Mouse (Mus musculus): ENCODE data around the gene Pip4k2c. TPM values are rescaled to one million over a fixed set of nuclear protein-coding genes. Genes with fewer than 3 reads are reported as not detected.

Pip4k2c gene
- polyA plus RNA-seq, 1 experiment from 2014 or later = 16.4 TPM

DNA sequence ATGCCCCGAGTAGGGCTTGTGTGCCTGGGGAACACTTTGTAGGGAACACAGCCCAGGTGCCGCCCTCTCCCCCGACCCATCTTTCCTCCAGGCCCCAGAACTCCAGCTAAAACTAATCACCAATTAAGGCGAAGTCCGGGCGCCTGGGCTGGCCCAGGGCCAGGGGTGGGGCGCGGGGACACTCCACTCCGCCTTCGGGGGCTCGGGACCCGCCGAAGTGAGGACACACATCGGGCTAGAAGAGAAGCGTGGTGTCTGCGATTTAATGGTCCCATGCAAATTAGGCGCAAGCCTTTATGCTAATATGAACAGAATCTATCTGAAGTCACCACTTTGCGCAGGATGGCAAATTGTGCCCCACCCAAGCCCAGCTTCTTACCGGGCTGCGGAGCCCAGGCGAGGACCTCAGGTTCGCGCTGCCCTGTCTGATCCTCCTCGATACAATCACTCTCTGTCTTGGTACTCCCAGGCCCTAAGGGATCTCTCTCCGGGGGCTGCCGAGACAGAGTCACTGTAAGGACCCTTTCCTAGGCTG, 22.2 kb downstream of the Pip4k2c start:
- under 1% methylated on average over 26 of the region's 26 CpGs for WGBS
- peaks cover 6% of the 10 kb centered on the region; the same call in 1 of the 2 replicates for H3K36me3 ChIP-seq (ENCODE audit: control insufficient read depth, insufficient read depth, low read length)
- H3K9me3 ChIP-seq (ENCODE audit: control insufficient read depth, low read length) = no peaks in the 10 kb centered on the region
- peaks cover 9% of the 10 kb centered on the region for H3K4me1 ChIP-seq (replicated peaks; ENCODE audit: control insufficient read depth, insufficient read depth, low read length)
- ATAC-seq (replicated peaks; ENCODE audit: low FRiP score) = peak; percentile 15; the same call in 1 of the 2 replicates
- no peak for DNase-seq (ENCODE audit: low spot score)
- peak overlapping the region; percentile 76 for H3K27ac ChIP-seq (ENCODE audit: low read depth, low read length)
- H3K9ac ChIP-seq (ENCODE audit: low read length) = peak overlapping the region; percentile 88
- H3K27me3 ChIP-seq (ENCODE audit: control insufficient read depth, insufficient read depth, low read length) = no peaks in the 10 kb centered on the region
- H3K4me3 ChIP-seq (ENCODE audit: low read depth, low read length) = peak overlapping the region; percentile 73
- peak overlapping the region; percentile 100 for H3K4me2 ChIP-seq (ENCODE audit: low read depth, low read length, severe bottlenecking)

DNA sequence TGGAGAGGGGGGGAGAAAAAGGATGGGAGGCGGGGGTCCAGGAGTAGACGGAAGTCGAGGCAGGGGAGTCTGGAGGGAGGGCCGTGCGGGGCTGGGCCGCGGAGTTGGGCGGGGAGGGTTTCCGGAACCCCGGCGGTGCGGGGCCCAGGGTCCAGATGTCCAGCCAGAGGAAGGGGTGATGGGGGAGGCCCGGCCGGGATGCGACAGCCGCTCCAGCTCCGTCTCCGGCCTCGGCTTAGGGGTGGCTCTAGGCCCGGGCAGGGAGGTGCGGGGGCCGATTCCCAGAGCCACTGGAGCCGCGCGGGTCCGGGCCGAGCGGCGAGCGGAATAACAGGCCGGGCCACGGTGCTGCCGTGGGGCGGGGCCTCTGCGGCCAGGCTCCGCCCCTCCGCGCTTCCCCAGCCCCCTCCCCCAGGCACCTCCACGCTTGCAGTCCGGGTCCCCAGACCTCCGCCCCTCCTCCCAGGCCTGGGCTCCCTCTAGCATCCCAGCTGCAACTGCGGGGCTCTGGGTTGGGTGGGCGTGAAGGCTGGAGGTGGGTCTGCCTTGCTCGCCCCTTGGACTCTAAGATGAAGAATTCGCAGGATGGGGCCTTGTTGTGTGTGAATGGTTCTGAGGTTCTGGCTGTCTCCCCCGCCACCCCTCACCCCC, 22.8 kb downstream of the Pip4k2c start:
- under 1% methylated on average over 43 of the region's 46 CpGs for WGBS
- peak overlapping the region; percentile 100 for H3K4me2 ChIP-seq (ENCODE audit: low read depth, low read length, severe bottlenecking)
- DNase-seq (ENCODE audit: low spot score) = peak; percentile 93
- peak overlapping the region; percentile 88 for H3K9ac ChIP-seq (ENCODE audit: low read length)
- H3K27me3 ChIP-seq (ENCODE audit: control insufficient read depth, insufficient read depth, low read length) = no peaks in the 10 kb centered on the region
- peaks cover 9% of the 10 kb centered on the region for H3K4me1 ChIP-seq (replicated peaks; ENCODE audit: control insufficient read depth, insufficient read depth, low read length)
- ATAC-seq (replicated peaks; ENCODE audit: low FRiP score) = peak; percentile 83
- H3K27ac ChIP-seq (ENCODE audit: low read depth, low read length) = peak overlapping the region; percentile 76
- H3K36me3 ChIP-seq (ENCODE audit: control insufficient read depth, insufficient read depth, low read length) = peaks cover 6% of the 10 kb centered on the region; the same call in 1 of the 2 replicates
- peak overlapping the region; percentile 73 for H3K4me3 ChIP-seq (ENCODE audit: low read depth, low read length)
- H3K9me3 ChIP-seq (ENCODE audit: control insufficient read depth, low read length) = no peaks in the 10 kb centered on the region

DNA sequence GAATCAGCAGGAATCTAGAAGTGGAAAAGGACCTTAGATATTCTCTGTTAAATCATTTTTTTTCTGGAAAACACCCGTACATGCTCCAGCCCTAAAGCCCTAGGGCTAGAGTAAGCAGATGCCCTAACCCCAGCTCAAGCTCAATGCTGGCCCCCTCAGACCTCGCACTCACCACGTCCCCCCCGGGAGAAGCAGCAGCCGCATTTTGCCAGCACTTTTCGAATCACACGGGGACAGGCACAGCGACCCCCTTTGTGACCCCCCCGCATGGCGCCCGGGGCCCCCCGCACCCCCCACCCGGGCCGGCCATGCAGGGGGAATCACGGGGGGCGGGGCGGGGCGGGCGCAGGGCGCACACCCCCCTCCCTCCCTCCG, 23.3 kb downstream of the Pip4k2c start:
- H3K36me3 ChIP-seq (ENCODE audit: control insufficient read depth, insufficient read depth, low read length) = peaks cover 6% of the 10 kb centered on the region; the same call in 1 of the 2 replicates
- H3K4me1 ChIP-seq (replicated peaks; ENCODE audit: control insufficient read depth, insufficient read depth, low read length) = peaks cover 9% of the 10 kb centered on the region
- WGBS = 2% methylated on average over 21 of the region's 21 CpGs
- H3K27me3 ChIP-seq (ENCODE audit: control insufficient read depth, insufficient read depth, low read length) = no peaks in the 10 kb centered on the region
- peak overlapping the region; percentile 73 for H3K4me3 ChIP-seq (ENCODE audit: low read depth, low read length)
- ATAC-seq (replicated peaks; ENCODE audit: low FRiP score) (no peak), DNase-seq (ENCODE audit: low spot score) (peak; percentile 59)
- H3K4me2 ChIP-seq (ENCODE audit: low read depth, low read length, severe bottlenecking) = peak overlapping the region; percentile 100
- peak overlapping the region; percentile 76 for H3K27ac ChIP-seq (ENCODE audit: low read depth, low read length)
- peak overlapping the region; percentile 88 for H3K9ac ChIP-seq (ENCODE audit: low read length)
- no peaks in the 10 kb centered on the region for H3K9me3 ChIP-seq (ENCODE audit: control insufficient read depth, low read length)

DNA sequence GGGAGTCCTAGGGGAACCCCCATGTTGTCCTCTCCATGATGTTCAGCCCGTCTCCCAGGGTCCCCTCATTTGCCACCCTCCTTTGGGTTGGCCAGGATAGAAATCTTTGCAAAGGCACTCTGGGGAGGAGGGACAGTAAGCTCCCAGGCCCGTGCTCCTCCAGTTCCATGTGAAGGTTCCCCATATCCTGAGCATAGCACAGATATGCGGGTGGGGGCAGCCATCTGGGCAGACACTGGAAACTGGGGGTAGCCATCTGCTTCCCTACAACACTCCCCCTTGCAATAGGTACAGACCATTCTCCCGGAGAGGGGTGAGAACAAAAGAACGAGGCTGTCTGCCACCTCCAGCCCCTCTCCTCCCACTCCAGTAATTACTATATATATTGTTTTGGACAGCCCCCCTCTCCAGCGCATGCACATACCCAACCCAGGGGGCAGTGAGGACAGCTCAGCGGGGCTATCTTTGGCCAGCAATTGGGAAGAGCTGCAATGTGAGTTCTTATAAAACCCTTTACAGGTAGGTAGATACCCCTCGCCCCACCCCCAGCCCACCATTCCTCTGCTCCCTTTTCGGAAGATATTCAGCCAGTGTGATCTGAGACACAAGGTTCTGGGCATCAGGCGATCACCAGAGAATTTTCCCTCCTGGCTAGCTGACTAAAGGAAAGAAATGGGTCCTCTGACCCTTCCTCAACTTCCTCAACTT, 23.9 kb downstream of the Pip4k2c start:
- H3K4me1 ChIP-seq (replicated peaks; ENCODE audit: control insufficient read depth, insufficient read depth, low read length) = peaks cover 9% of the 10 kb centered on the region
- H3K27me3 ChIP-seq (ENCODE audit: control insufficient read depth, insufficient read depth, low read length) = no peaks in the 10 kb centered on the region
- H3K4me2 ChIP-seq (ENCODE audit: low read depth, low read length, severe bottlenecking) = peak overlapping the region; percentile 100
- no peaks in the 10 kb centered on the region for H3K9me3 ChIP-seq (ENCODE audit: control insufficient read depth, low read length)
- peak overlapping the region; percentile 73 for H3K4me3 ChIP-seq (ENCODE audit: low read depth, low read length)
- DNase-seq (ENCODE audit: low spot score) = peak; percentile 56
- peaks cover 6% of the 10 kb centered on the region; the same call in 1 of the 2 replicates for H3K36me3 ChIP-seq (ENCODE audit: control insufficient read depth, insufficient read depth, low read length)
- peak overlapping the region; percentile 13; the same call in 1 of the 2 replicates for H3K27ac ChIP-seq (ENCODE audit: low read depth, low read length)
- H3K9ac ChIP-seq (ENCODE audit: low read length) = peak overlapping the region; percentile 88
- no peak for ATAC-seq (replicated peaks; ENCODE audit: low FRiP score)
- WGBS = 46% methylated on average over 10 of the region's 10 CpGs

DNA sequence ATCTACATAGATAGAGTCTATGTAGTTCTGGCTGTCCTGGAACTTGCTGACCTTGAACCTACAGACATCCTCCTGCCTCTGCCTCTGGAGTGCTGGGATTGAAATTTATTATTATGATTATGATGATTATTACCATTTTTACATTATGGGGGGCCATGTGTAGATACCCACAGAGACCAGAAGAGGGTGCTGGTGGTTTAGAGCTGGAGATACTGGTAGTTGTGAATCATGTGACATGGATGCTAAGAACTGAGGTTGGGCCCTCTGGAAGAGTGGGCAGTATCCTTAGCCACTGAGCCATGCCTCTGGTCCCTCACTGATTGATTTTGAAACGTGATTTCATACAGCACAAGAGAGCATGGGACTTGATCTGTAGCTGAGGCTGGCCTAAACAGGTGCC, 24.9 kb downstream of the Pip4k2c start:
- Histone ChIP-seq H3K9me3 (ENCODE audit: control insufficient read depth, low read length) (no peaks in the 10 kb centered on the region), H3K4me1 (replicated peaks; ENCODE audit: control insufficient read depth, insufficient read depth, low read length) (peaks cover 9% of the 10 kb centered on the region), H3K27ac (ENCODE audit: low read depth, low read length) (no peak overlapping the region), H3K9ac (ENCODE audit: low read length) (no peak overlapping the region), H3K27me3 (ENCODE audit: control insufficient read depth, insufficient read depth, low read length) (no peaks in the 10 kb centered on the region), H3K4me2 (ENCODE audit: low read depth, low read length, severe bottlenecking) (no peak overlapping the region), H3K4me3 (ENCODE audit: low read depth, low read length) (no peak overlapping the region), H3K36me3 (ENCODE audit: control insufficient read depth, insufficient read depth, low read length) (peaks cover 6% of the 10 kb centered on the region; the same call in 1 of the 2 replicates)
- WGBS = 64% methylated on average over 1 of the region's 1 CpGs
- ATAC-seq (replicated peaks; ENCODE audit: low FRiP score) (no peak), DNase-seq (ENCODE audit: low spot score) (no peak)

DNA sequence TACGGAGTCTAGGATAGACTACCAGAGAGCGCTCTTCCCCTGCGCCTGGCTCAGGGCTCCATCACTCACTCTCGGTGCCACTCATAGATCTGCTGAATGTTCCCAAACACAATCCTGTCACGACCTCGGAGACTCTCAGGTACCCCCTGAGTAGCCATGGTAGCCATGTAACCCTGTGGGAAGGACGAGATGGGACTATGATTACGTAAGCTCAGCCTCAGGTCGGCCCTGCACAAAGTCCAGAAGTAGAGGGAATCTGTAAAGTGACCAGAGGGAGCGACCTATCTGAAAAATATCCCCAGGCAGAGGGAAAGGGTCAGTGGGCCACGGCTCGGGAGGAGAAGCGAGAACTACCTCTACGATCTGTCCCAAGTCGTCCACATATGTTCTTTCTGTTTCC, 25.9 kb downstream of the Pip4k2c start:
- peaks cover 9% of the 10 kb centered on the region for H3K27me3 ChIP-seq (ENCODE audit: control insufficient read depth, insufficient read depth, low read length)
- no peak for DNase-seq (ENCODE audit: low spot score)
- peaks cover 9% of the 10 kb centered on the region for H3K4me1 ChIP-seq (replicated peaks; ENCODE audit: control insufficient read depth, insufficient read depth, low read length)
- no peaks in the 10 kb centered on the region for H3K9me3 ChIP-seq (ENCODE audit: control insufficient read depth, low read length)
- H3K36me3 ChIP-seq (ENCODE audit: control insufficient read depth, insufficient read depth, low read length) = peaks cover 6% of the 10 kb centered on the region; the same call in 1 of the 2 replicates
- no peak overlapping the region for H3K27ac ChIP-seq (ENCODE audit: low read depth, low read length)
- H3K4me3 ChIP-seq (ENCODE audit: low read depth, low read length) = no peak overlapping the region
- H3K9ac ChIP-seq (ENCODE audit: low read length) = no peak overlapping the region
- WGBS = 86% methylated on average over 15 of the region's 15 CpGs
- H3K4me2 ChIP-seq (ENCODE audit: low read depth, low read length, severe bottlenecking) = no peak overlapping the region
- ATAC-seq (replicated peaks; ENCODE audit: low FRiP score) = no peak

DNA sequence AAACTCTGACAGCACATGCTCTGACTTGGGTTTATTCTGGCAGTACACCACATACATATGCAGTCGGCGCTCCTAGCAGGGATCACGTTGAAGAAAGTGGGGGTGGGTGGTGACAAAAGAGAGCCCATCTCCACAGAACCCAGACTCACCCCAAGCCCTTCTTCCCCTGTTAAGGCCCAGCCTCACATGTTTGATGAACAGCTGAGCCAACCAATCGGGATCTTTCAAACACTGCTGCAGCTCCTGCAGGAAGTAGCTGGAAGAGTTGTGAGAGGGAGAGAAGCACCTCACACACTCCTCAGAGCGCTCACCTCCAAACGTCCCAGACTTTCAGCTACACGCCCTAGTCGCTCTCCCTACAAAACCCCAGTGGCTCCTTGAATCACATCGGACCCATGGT, 26.3 kb downstream of the Pip4k2c start:
- Histone ChIP-seq H3K27me3 (ENCODE audit: control insufficient read depth, insufficient read depth, low read length) (peaks cover 12% of the 10 kb centered on the region), H3K4me1 (replicated peaks; ENCODE audit: control insufficient read depth, insufficient read depth, low read length) (peaks cover 9% of the 10 kb centered on the region), H3K27ac (ENCODE audit: low read depth, low read length) (no peak overlapping the region), H3K4me2 (ENCODE audit: low read depth, low read length, severe bottlenecking) (no peak overlapping the region), H3K36me3 (ENCODE audit: control insufficient read depth, insufficient read depth, low read length) (peaks cover 6% of the 10 kb centered on the region; the same call in 1 of the 2 replicates), H3K9me3 (ENCODE audit: control insufficient read depth, low read length) (no peaks in the 10 kb centered on the region), H3K4me3 (ENCODE audit: low read depth, low read length) (no peak overlapping the region), H3K9ac (ENCODE audit: low read length) (no peak overlapping the region)
- 66% methylated on average over 9 of the region's 9 CpGs for WGBS
- no peak for ATAC-seq (replicated peaks; ENCODE audit: low FRiP score)
- DNase-seq (ENCODE audit: low spot score) = peak; percentile 47

DNA sequence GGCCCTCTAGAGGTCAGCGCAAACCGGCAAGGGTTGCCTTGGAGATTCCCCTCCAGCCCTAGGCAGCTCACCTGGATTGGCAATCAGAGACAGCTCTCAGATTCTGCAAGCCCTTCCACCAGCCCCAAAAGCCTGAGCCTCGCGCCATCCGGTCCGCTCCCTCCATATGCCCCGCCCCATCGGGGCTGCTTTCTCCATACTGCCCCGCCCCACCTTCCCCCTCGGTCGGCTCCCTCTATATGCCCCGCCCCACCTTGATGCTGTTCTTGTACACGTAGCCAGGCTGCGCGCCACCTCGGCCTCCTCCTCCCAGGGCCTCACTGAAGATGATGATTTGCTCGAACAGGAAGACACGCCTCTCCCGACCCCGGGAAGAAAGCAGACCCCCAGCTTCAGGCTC, 27.6 kb downstream of the Pip4k2c start:
- peak; percentile 68 for DNase-seq (ENCODE audit: low spot score)
- peaks cover 10% of the 10 kb centered on the region for H3K4me1 ChIP-seq (replicated peaks; ENCODE audit: control insufficient read depth, insufficient read depth, low read length)

More for the DNA sequence above, 27.6 kb downstream of the Pip4k2c start:
- no peak overlapping the region for H3K27ac ChIP-seq (ENCODE audit: low read depth, low read length)
- H3K4me3 ChIP-seq (ENCODE audit: low read depth, low read length) = no peak overlapping the region
- 0 out of 2 replicates have a peak overlapping the region, but pooled peaks have one; percentile 0 for H3K4me2 ChIP-seq (ENCODE audit: low read depth, low read length, severe bottlenecking)
- H3K27me3 ChIP-seq (ENCODE audit: control insufficient read depth, insufficient read depth, low read length) = peaks cover 25% of the 10 kb centered on the region
- no peaks in the 10 kb centered on the region for H3K9me3 ChIP-seq (ENCODE audit: control insufficient read depth, low read length)
- WGBS = 8% methylated on average over 20 of the region's 20 CpGs
- no peak overlapping the region for H3K9ac ChIP-seq (ENCODE audit: low read length)
- peaks cover 6% of the 10 kb centered on the region; the same call in 1 of the 2 replicates for H3K36me3 ChIP-seq (ENCODE audit: control insufficient read depth, insufficient read depth, low read length)
- no peak for ATAC-seq (replicated peaks; ENCODE audit: low FRiP score)

Data from forebrain, embryonic 11.5 days (tissue).